Mouse (Mus musculus) thymus, postnatal 0 days (tissue): Measurements from ENCODE around the gene Ctc1. TPM values are rescaled to one million over a fixed set of nuclear protein-coding genes. Genes with fewer than 3 reads are reported as not detected.
A peak's percentile ranks its signal among the peaks of the same experiment; 100 is the strongest.
"Not testable (repeated sequence)": the region's sequence is repeated elsewhere in the genome, so short reads cannot be mapped to it uniquely, and the experiment has no call there.

Source experiments
- DNase-seq: peaks from one replicate; pipeline ENCODE4 v3.0.0-alpha.2; 2015; ENCODE audit warnings: low spot score
- polyA plus RNA-seq: library from polyadenylated mRNA; unstranded; fragments of >200 nt; fragmentation: Nextera tagmentation; extraction: Ambion mirVana; gene quantifications from 2 replicates; pipeline ENCODE4 v1.2.1, GENCODE M21; 2015

Gene Ctc1
- 20.7 and 20.8 TPM in 2 replicates for polyA plus RNA-seq

- DNase-seq = peak; percentile 93
Measured at GRCm38 (mm10) chr11:69015644-69016441, at the start of gene Ctc1. Gene Ctc1 (plus strand): TSS chr11:69015911.

GRCm38 (mm10) chr11:68966554-68966953, 49.2 kb upstream of the Ctc1 start:
- DNase-seq = no peak

GRCm38 (mm10) chr11:68967337-68968282, 48.1 kb upstream of the Ctc1 start, which contains the start of gene Slc25a35:
Gene Slc25a35 (plus strand): TSS chr11:68968131.
- DNase-seq = peak; percentile 91

- no peak for DNase-seq
Measured at GRCm38 (mm10) chr11:68968752-68969151, 47.0 kb upstream of the Ctc1 start.

- no peak for DNase-seq
Measured at GRCm38 (mm10) chr11:68970232-68970631, 45.5 kb upstream of the Ctc1 start.

- DNase-seq = peak; percentile 73
Measured at GRCm38 (mm10) chr11:68973250-68974058, 42.3 kb upstream of the Ctc1 start.

GRCm38 (mm10) chr11:68974059-68974450, 41.7 kb upstream of the Ctc1 start:
- DNase-seq = no peak

- DNase-seq = no peak
Measured at GRCm38 (mm10) chr11:68975085-68975484, 40.6 kb upstream of the Ctc1 start, which contains the start of gene Rangrf. Gene Rangrf (minus strand): TSS chr11:68975185.

GRCm38 (mm10) chr11:68975601-68976000, 40.1 kb upstream of the Ctc1 start:
- DNase-seq = no peak

GRCm38 (mm10) chr11:68979320-68979733, 36.4 kb upstream of the Ctc1 start:
- no peak for DNase-seq

- no peak for DNase-seq
Measured at GRCm38 (mm10) chr11:68980919-68981318, 34.8 kb upstream of the Ctc1 start.

GRCm38 (mm10) chr11:68982639-68983369, 32.9 kb upstream of the Ctc1 start:
- DNase-seq = peak; percentile 79

- DNase-seq = no peak
Measured at GRCm38 (mm10) chr11:68987365-68987882, 28.3 kb upstream of the Ctc1 start.

GRCm38 (mm10) chr11:68988341-68988740, 27.4 kb upstream of the Ctc1 start:
- no peak for DNase-seq

GRCm38 (mm10) chr11:68993122-68993521, 22.6 kb upstream of the Ctc1 start:
- DNase-seq = no peak

- no peak for DNase-seq
Measured at GRCm38 (mm10) chr11:68994377-68994776, 21.3 kb upstream of the Ctc1 start.

- DNase-seq = no peak
Measured at GRCm38 (mm10) chr11:68997080-68997479, 18.6 kb upstream of the Ctc1 start.

- DNase-seq = not testable (repeated sequence)
Measured at GRCm38 (mm10) chr11:69002782-69003181, 12.9 kb upstream of the Ctc1 start.

- DNase-seq = no peak
Measured at GRCm38 (mm10) chr11:69003592-69003991, 12.1 kb upstream of the Ctc1 start.

GRCm38 (mm10) chr11:69005193-69005592, 10.5 kb upstream of the Ctc1 start:
- no peak for DNase-seq
